Mouse (Mus musculus) thymus, postnatal 10 days (tissue): ENCODE measurements around the gene Ly6g6e.
"Not testable (repeated sequence)": the region's sequence is repeated elsewhere in the genome, so short reads cannot be mapped to it uniquely, and the experiment has no call there.

Source experiments
- DNase-seq, 2 experiments: peaks; one replicate each; pipeline ENCODE4 v3.0.0; 2021; ENCODE audit warnings: low spot score in 2 of 2

Ly6g6e gene

DNA sequence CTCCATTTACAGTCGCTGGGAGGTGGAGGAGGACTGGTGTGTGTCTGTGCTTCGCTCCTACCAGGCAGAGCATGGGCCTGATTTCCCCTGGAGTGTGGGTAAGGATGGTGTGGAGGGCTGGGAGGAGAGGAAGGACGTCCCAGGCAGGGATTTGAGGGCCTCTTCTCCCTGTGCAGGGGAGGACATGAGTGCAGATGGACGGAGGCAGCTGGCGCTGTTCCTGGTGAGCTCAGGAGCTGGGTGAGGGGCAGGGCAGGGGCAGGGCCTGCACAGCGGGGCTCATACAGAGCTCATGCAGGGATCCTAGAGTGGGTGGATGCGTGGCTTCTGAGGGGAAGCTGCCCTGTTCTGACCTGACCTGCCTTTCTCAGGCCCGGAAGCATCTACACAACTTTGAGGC, 25.6 kb downstream of the Ly6g6e start:
- DNase-seq = no peak

DNA sequence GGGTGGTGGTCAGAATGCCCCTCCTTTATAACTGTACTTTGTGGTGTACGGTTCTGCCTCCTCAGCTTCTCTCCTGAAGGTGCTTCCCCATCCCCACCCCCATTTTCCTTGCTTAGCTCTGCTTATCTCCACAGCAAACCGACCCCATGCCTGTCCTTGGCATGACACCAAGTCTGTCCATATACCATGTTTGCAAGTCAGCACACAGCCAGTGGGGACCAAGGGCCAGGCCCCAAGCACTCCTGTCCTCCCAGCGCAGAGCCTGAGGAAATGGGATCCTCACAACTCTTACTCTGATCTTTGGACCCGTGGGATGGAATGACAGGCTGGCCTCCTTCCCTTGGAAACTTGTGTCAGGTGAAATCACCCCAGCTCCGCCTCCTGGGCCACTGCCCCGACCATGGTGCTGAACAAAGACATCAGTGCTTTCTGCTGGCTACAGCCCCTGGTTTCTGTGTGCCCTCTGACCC, 26.6 kb downstream of the Ly6g6e start:
- DNase-seq = no peak

DNA sequence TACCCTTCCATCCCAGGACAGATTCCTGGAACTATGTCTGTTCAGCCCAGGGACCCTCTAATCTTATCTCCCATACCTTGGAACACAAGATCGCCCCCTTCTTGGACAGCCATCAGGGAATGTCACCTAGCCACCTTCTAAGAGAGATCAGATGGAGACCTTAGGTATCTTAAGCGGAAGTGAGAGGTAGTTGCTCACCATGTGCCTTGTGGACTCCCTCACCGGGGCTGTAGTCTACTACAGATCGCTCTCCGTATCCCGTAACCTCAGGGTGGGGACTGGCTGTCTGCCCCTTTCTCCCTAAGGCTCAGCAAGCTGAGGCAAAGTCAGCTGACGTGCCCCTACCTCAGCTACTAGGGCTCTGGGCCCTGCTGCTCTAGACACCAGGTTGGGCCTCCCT, 27.4 kb downstream of the Ly6g6e start:
- no peak for DNase-seq

DNA sequence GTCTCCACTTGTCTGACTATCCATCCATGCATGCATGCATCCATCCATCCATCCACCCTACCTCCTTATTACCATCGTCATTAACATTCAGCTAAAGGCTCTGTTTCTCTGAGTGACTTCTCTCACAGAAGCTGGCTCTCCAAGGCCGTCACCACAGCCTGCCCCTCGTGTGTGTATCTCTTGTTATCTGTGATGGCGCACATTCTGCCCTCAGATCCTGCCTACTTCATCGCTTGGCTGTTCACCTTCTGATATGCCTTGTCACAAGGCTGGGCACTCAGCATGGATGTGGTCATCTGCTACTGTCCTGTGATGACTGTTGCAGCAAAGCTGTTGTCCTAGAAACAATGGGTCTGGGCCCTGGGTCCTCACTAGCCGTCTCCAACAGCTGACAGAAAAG, 28.1 kb downstream of the Ly6g6e start:
- no peak for DNase-seq

DNA sequence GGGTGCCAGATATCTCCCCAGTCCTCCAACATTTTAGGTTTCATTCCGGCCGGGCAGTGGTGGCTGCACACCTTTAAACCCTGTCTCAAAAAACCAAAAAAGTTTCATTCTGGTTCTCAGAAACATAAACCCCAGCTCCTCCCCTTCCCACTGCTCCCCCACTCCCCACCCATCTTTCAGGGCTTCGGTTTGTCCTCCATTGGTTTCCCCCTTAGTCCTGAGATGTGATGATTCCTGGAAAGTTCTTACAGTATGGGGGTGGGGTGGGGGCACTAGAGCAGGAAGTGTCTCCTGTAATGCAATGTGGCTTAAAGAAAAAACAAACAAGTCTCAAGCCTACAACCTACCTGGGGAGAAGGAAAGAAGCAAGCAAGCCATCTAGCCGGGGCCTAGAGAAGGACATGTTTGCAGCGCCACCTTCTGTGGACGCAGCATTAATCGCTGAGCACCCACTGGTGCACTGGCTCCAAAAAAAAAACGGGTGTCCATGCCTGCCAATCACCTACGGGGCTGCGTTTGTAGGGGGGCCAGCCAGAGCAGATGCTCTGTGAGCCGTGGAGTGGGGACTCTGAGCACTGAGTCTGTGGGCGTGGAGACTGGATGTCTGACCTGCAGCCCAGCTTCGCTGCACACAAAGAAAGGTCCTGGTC, 29.2 kb downstream of the Ly6g6e start:
- peak in 1 of 2 experiments; percentile 39 for DNase-seq

DNA sequence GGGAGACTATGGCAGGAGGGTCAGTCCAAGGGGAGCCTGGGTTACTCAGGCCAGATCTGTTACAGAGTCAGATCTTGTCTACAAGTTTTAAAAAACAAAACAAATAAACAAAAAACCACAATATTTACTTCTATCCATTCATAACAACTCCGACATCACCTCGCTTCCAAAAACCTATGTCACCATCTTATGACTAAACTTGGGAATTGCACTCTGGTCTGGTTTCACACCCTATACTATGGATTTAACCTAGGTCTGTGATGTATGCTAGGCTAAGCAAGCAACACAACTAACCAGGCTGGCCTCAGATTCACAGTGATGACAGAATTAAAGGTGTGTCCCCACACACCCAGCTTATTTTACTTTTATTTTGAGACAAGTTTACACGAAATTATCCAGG, 29.8 kb downstream of the Ly6g6e start:
- DNase-seq = no peak

DNA sequence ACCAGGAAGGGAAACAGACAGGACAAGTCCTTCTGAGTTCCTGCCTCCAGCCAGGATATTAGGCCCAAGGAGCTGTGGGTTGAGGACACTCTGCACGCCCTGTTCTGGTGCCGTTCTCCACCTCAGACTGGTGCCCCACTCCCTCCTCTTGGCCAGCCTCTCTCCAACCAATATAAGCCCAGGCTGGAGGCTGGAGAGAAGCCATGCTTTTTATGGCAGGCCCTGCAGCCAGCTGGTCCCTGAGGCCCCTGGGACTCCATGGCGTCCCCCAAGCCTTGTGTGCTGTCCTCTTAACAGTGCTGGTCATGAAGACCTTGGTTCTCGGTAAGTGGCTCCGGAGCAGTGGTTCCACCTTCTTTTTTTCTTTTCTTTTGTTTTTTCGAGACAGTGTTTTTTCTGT, 31.4 kb downstream of the Ly6g6e start, which contains the start of gene Ly6g5c:
Gene Ly6g5c (plus strand): TSS at position 183 of the 400 bp plus-strand sequence.
- DNase-seq = no peak

DNA sequence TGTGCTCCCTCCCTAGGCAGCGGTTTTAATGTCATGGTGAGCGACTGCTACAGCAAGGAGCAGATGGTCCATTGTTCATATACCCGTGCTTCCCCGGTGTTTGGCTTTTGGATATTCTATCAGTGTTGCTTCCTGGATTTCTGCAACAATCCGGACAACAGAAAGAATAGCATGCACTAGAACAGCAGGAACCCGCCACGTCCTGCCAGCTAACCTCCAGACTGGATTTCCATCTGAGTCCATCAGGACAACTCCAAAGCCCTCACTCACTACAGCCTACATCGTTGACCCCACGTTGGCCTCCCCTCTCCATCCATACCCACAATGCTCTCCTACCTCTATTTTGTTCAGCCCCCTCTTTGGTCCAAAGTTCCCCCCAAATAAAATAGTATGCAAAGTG, 35.1 kb downstream of the Ly6g6e start:
- DNase-seq = no peak

DNA sequence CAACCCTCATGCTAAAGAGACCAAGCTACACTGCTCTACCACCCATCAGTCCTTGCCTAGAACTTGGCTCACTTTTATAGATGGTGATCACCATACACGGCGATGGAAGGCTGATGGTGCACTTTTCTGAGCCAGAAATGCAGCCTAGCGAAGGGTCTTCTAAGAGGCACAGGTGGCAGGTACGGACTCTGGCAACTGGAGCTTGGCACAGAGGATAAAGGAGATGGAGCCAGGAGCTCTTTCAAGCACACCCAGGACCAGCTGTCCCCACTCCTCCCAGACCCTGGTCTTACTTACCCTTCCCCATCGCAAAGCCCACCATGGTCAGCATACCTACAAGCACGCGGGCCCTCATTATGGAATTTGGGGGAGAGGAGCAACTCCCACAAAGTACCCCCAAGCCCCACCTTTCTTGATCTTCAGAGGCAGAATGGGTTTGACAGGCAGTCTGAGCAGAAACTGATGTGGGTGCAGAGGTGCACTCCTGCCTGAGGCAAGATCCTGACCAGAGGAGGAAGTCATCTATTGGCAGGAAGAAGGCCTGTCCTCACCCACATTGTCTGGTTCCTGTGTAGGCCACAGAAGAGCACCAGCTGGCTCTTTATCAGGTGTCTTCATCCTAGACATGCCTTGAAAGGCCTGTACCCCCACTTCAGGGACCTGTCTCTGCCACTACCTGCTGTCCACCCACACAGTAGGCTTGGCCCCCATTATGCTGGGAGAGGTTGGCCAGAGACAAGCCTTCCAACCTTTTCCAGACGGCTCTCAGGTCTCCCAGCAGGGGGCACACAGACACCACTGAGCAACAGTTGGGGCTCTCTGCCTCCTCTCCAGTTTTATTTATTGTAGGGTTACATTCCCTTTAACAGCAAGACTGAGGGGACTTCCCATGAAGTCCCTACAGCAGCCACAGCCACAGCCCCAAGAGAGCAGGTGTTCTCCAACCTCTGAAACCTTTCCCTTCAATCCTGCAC, 38.6 kb downstream of the Ly6g6e start, which contains the start of gene Ly6g5b:
Gene Ly6g5b (minus strand): TSS at position 383 of the 974 bp plus-strand sequence.
- DNase-seq = peak; percentile 32 to 61

DNA sequence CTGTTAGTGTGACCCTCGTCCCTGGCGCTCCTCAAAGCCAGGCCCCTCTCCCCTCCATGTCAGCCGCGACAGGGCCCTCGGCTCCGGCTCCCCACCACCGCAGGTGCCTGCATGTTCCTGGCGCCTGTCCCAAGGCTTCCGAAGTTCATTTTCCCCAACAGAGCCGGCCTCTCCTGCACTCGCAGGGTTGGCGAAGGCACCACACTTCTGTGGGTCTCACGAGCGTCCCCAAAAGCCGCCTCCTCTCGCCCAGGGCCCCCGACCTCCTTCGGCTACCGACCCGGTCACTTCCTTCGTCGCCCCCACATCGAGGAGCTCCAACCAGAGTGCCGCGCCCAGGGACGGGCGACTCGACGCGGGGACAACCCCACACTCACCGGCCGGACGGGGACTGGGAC, 44.0 kb downstream of the Ly6g6e start:
- DNase-seq = peak in 1 of 2 experiments; percentile 44

DNA sequence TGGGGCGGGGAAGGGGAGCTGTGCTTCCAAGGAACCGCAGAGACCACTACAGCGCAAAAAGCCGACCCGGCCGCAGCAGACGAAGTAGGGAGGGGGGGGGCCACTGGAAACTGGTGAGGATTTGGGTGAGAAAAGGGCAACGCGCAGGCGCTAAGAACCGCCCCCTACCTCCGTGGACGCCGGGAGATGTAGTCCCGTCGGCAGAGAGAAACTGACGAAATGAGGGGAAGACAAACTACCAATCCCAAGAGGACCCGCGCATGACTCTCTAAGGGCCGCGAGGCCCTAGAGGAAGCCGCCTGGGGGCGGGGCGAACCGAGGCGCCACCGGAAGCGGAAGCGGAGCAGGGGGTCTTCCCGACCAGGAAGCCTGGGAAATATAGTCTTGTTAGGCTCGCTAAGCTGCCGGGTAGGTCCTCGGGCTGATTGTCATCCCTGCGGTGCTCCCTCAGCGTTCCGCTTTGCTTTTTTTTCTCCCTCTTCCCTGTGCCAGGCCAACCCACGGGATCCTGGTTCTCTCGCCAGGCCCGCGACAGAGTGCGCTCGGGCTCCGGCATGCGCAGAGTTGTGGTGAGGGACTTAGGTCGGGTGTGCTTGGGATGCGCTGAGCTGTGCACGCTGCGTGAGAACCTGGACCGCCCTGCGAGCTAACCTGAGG, 44.6 kb downstream of the Ly6g6e start, which contains the start of gene Gpank1:
Gene Gpank1 (plus strand): TSS at position 313 of the 657 bp plus-strand sequence.
- peak; percentile 98 for DNase-seq

DNA sequence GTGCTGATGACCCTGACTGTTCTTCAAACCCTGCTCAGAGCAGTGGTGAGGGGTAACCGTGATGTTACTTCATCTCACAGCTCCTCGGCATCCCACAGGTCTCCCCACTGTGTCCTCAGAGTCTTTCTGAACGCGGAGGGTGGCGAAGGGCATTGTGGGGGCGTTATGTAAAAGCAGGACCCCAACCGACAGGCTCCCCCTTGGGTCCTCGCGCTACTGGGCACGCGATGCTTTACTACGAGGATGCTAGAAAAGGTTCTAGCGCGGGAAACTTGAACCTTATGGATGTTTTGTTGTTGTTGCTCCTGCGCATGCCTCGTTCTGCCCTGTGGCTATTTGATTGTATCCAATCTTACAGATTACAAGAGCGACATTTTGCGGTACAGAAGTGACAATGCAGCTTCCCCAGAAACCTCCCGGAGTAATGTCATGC, 45.2 kb downstream of the Ly6g6e start, which contains the start of gene Csnk2b:
Gene Csnk2b (minus strand): TSS at position 183 of the 433 bp plus-strand sequence.
- DNase-seq = peak; percentile 39 to 43

DNA sequence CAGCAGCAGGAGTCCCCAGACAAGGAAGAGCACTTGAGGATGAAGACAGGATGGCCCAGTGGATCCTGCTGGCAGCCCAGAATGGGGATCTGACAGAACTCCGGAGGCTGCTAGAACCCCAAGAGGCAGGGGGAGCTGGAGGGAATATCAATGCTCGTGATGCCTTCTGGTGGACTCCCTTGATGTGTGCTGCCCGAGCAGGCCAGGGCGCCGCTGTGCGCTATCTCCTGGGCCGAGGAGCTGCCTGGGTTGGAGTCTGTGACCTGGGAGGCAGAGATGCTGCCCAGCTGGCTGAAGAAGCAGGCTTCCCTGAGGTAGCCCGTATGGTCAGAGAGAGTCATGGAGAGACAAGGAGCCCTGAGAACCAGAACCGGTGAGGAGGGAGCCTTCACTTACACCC, 46.6 kb downstream of the Ly6g6e start:
- DNase-seq = not testable (repeated sequence)

DNA sequence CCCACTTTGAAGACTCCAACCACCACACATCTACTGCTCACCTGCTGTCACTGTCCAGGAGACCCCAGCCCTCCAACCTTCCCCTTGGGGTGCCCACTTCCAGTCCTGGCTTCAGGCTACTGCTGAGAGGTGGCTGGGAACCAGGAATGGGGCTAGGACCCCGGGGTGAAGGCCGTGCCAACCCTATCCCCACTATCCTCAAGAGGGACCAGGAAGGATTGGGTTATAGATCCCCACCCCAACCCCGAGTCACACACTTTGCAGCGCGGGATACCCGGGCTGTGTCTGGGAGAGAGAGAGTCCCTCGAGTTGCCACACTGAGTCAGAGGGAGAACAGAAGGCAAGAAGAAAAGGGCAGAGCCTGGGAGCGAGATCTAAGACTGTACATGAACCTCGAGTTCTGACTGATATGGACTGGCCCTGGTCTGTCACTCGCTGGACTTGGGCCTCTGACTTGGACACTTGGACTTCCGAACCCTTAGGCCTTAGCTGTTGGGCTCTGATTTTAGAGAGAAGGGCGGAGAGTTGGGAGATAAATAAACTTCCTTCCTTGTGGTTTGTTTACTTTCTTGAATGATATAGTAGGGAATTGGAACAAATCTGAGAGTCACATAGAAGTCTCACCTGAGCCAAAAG, 47.7 kb downstream of the Ly6g6e start:
- not testable (repeated sequence) for DNase-seq

DNA sequence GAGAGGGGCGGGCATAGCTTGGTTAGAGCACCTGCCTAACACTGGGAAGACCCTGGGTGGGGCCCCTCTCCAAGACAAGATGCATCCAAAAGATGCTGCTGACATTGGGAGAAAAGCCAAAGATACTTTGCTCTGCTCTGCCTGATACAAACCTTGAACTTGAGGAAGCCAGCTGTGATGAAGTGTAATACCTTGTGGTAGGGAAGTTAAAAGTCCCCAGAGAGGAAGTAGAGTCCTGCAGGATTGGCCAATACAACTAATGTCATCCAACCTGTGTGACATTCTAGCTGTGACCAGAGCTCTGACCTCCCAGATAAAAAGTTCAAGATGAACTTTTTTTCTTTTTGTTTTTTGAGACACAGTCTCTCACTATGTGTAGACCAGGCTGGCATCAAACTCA, 48.4 kb downstream of the Ly6g6e start:
- DNase-seq = no peak

DNA sequence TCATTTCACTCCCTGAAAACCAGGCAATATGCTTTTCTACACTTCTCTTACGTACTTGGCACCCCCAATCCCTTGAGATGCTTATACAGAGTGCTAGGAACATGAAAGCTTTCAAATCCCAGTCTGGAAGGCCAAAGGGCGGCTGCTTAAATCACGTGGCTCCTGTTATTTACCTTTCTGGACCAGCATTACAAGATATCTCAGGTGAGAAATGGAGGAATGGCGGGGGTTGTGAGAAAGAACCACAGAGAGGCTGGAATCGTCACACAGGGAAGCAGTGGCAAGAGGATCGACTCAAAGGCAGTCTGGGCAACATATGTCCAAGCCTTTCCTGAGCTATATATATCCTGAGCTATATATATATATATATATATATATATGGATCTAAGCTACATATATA, 48.9 kb downstream of the Ly6g6e start:
- no peak for DNase-seq

DNA sequence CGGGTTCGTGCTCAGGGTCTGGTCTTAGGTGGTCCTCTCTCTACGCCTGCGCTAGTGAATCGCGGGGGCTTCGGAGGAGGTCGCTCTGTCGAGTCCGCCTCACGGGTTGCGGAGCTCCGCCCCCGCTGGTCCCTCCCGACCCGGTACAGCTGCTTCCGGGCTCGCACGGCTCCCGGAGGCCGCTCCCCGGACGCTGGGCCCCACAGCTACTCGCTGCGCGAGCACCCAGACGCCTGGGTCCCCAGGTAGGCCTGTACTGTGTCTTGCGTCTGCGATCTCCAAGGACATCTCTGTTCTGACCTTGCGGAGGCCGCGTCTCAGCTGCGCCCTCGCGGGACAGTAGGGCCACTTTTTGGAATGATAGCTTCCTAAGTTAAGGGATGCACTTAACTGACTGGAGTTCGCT, 49.5 kb downstream of the Ly6g6e start, which contains the start of gene D17H6S53E:
Gene D17H6S53E (plus strand): TSS at position 168 of the 406 bp plus-strand sequence.
- peak; percentile 77 to 82 for DNase-seq

DNA sequence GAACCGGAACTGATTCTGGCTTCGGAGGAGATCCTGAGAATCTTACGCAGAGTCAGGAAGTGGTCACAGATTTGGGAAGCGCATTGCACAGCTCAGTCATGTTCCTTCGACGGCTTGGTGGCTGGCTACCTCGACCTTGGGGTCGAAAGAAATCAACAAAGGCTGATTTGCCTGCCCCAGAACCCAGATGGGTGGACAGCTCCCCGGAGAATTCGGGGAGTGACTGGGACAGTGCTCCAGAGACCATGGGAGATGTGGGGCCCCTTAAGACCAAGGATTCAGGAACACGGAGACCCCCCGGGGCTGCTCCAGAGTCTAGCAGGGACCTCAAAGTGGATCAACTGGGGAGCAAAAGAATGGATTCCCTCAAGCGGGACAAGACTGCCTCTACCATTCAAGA, 50.3 kb downstream of the Ly6g6e start:
- DNase-seq = no peak
